Mouse (Mus musculus): ENCODE measurements around the gene Rasal2. TPM values are rescaled to one million over a fixed set of nuclear protein-coding genes. Genes with fewer than 3 reads are reported as not detected.
A peak's percentile ranks its signal among the peaks of the same experiment; 100 is the strongest.

Gene Rasal2
- polyA plus RNA-seq, 1 experiment from 2014 or later: 45.1 TPM

DNA sequence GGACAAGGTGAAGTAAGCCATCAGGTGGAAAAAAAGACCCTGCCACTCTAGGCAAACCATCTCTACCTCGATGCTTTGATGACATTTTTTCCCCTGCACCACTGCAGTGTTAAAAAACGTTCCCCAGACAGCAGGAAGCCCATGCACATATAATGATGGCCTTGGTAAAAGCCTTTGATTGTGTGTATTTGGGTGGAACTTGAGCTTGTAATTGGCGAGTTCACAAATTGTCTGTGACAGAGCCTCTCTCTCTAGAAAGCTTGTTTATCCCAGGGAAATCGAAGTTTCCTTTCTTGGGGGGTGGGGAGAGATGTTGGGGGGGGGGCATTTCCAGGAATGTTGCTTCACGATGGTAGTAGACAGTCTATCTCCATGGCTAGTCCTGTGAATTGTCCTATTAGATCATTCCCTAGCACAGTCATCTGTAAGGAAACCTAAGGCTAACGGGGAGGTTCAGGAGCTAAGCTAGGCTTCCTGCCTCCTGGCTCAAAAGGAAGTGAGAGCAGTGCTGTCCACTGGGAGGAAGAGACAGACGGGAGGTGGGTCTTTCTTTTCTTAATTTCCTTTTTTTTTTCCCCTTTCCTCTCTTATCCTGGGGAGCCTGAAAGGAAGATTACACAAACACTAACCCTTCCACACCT lies 35.9 kb upstream of the Rasal2 start:
- H3K9me3 ChIP-seq: no peaks in the 10 kb centered on the region
- 30% methylated on average over 7 of the region's 7 CpGs for WGBS
- no peak overlapping the region for H3K27ac ChIP-seq
- H3K36me3 ChIP-seq: no peaks in the 10 kb centered on the region
- peaks cover 50% of the 10 kb centered on the region for H3K4me1 ChIP-seq (replicated peaks)
- H3K27me3 ChIP-seq: peaks cover 16% of the 10 kb centered on the region
- H3K9ac ChIP-seq: no peak overlapping the region
- H3K4me2 ChIP-seq: no peak overlapping the region
- no peak overlapping the region for H3K4me3 ChIP-seq
- ATAC-seq (ENCODE audit: low FRiP score): no peak

DNA sequence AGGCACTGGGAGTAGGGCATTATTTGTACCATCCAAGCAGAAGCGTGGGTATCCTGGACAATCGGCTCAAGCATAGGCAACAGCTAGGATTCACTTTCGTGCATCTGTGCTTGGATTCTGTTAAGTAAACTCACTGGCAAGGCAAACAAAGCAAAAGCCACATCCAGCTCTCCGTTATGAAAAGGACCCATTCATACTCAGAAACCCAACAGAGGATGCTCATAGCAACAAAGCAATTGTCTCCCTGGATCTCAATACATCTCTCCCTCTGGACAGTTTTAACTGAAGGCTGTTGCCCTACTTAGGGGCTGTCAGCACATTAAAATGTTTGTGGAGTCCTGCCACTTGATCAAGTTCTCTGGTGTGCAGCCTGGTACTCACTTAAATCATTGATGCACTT lies 34.7 kb upstream of the Rasal2 start:
- Histone ChIP-seq H3K27me3 (peaks cover 16% of the 10 kb centered on the region), H3K4me2 (no peak overlapping the region), H3K4me3 (no peak overlapping the region), H3K27ac (no peak overlapping the region), H3K4me1 (replicated peaks) (peaks cover 49% of the 10 kb centered on the region), H3K9me3 (no peaks in the 10 kb centered on the region), H3K9ac (no peak overlapping the region), H3K36me3 (no peaks in the 10 kb centered on the region)
- no peak for ATAC-seq (ENCODE audit: low FRiP score)
- WGBS: 25% methylated on average over 4 of the region's 4 CpGs

DNA sequence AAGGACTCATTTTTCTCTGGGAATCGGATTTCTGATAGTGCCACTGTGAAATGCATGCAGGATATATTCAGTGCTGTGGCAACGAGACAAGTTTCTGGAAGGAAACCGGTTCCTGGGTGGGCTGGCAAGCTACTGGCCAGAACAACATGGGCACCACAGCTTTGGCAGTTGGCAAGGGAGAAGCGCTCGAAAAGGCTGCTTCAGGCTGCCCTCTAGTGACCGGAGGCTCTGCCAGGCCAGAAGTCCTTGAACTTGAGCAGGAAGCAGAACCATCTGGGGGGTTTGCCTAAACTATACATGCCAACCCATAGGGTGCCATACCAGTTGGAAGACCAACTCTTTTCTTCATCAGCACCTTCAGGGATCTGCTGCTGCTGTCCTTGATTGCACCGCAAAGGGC lies 33.9 kb upstream of the Rasal2 start:
- Histone ChIP-seq H3K4me2 (no peak overlapping the region), H3K9ac (no peak overlapping the region), H3K27me3 (peaks cover 16% of the 10 kb centered on the region), H3K4me3 (no peak overlapping the region), H3K36me3 (no peaks in the 10 kb centered on the region), H3K4me1 (replicated peaks) (peaks cover 53% of the 10 kb centered on the region), H3K9me3 (no peaks in the 10 kb centered on the region), H3K27ac (no peak overlapping the region)
- ATAC-seq (ENCODE audit: low FRiP score): no peak
- WGBS: 71% methylated on average over 7 of the region's 7 CpGs

DNA sequence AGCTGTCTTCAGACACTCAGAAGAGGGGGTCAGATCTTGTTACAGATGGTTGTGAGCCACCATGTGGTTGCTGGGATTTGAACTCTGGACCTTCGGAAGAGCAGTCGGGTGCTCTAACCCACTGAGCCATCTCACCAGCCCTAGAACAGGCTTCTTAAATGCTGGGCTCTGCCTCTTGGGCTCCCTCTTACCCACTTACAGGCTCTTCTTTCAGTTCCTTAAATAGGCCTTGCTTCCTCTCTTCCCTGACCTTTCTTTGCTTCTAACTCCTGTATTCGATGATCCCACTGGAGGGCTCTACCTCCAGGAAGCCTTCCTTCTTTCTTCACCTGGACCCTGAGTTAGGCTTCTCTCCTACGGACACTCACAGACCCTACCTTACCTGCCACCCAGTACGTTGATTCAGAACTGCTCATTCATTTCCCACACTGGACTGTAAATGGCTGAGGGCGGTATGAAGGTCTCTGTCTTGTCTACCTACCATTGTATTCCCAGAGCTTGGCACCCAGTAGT lies 33.1 kb upstream of the Rasal2 start:
- H3K27me3 ChIP-seq: peaks cover 11% of the 10 kb centered on the region
- no peak overlapping the region for H3K4me2 ChIP-seq
- H3K4me3 ChIP-seq: no peak overlapping the region
- no peak for ATAC-seq (ENCODE audit: low FRiP score)
- no peaks in the 10 kb centered on the region for H3K36me3 ChIP-seq
- H3K9me3 ChIP-seq: no peaks in the 10 kb centered on the region
- 94% methylated on average over 6 of the region's 6 CpGs for WGBS
- H3K27ac ChIP-seq: no peak overlapping the region
- H3K9ac ChIP-seq: no peak overlapping the region
- peaks cover 54% of the 10 kb centered on the region for H3K4me1 ChIP-seq (replicated peaks)

DNA sequence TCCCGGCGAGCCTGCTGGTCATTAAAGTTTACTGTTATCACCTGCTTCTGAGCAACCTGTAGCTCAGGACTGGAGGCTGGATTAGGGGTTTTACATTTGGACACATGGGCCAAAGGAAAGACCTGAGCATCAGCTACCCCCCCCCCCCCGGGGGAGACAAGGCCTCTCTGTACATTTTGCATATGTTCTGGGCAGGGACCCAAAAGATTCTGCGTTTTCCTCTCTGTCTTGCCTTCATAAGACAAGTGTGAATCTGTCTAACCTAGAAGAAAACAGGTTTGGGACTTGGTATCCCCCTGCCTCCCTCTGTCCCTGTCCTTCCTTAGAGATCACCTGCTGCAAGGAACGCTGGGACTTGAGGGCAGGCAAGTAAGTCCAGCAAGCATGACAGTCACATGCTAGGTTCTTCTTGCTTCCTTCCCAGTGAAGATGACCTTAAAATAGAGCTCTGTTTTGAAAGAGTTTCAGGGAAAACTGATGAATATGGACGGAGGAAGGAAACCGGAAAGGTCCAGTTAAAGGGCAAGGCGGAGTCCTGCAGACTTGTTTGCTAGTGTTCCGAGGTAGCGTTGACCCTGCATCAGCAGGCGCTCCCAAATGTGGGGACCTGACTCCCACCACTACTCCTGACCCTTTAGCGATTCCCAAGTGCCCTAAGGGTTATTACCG lies 32.4 kb upstream of the Rasal2 start:
- Histone ChIP-seq H3K4me3 (no peak overlapping the region), H3K9ac (no peak overlapping the region), H3K27me3 (peaks cover 10% of the 10 kb centered on the region; the same call in 1 of the 2 replicates), H3K9me3 (no peaks in the 10 kb centered on the region), H3K4me1 (replicated peaks) (peaks cover 54% of the 10 kb centered on the region), H3K27ac (no peak overlapping the region), H3K4me2 (no peak overlapping the region), H3K36me3 (no peaks in the 10 kb centered on the region)
- 70% methylated on average over 13 of the region's 13 CpGs for WGBS
- ATAC-seq (ENCODE audit: low FRiP score): no peak

DNA sequence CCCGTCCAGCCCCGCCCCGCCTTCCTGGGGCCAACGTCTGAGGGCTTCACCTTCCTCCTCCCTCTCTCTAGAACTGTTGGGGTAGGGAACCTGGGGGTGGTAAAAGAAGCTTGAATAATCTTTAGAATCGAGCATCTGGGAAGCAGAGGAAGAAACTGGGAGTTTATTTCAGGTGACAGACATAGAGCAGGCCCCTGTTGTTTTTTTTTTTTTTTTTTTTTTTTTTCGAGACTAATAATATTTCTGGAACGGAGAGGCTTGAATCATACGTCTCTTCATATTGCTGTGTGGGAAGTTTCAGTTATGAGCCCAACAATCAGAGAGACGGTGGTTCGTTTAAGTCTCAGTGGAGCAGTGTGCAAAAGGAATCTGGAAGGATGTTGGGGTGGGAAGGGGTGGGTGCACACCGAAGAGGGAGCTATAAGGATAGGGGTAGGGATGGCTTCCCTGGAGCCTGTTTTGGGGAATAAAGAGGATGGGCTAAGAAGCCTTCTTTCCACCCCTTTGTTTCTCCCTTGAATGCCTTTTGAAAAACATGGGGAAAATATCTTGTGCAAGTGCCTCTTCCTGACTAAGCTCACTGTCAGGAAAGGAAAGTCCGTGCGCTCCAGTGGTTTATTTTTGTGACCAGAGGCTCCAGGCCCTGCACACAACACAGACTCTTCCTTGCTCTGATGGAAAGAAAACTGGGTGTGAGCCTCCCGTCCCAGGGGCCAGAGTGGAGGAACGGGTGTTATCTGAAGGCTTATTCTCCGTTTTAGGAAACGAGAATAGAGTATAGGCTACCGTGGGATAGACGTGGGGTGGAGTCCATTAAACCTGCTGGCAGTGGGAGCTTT lies 31.5 kb upstream of the Rasal2 start:
- peak overlapping the region; percentile 66 for H3K27ac ChIP-seq
- no peaks in the 10 kb centered on the region for H3K9me3 ChIP-seq
- peak overlapping the region; percentile 24; the same call in 1 of the 2 replicates for H3K9ac ChIP-seq
- peak overlapping the region; percentile 31; the same call in 1 of the 2 replicates for H3K4me2 ChIP-seq
- 0 out of 2 replicates have a peak, but pooled peaks cover 4% of the 10 kb centered on the region for H3K27me3 ChIP-seq
- no peak for ATAC-seq (ENCODE audit: low FRiP score)
- H3K4me3 ChIP-seq: no peak overlapping the region
- no peaks in the 10 kb centered on the region for H3K36me3 ChIP-seq
- peaks cover 57% of the 10 kb centered on the region for H3K4me1 ChIP-seq (replicated peaks)
- 23% methylated on average over 19 of the region's 19 CpGs for WGBS

DNA sequence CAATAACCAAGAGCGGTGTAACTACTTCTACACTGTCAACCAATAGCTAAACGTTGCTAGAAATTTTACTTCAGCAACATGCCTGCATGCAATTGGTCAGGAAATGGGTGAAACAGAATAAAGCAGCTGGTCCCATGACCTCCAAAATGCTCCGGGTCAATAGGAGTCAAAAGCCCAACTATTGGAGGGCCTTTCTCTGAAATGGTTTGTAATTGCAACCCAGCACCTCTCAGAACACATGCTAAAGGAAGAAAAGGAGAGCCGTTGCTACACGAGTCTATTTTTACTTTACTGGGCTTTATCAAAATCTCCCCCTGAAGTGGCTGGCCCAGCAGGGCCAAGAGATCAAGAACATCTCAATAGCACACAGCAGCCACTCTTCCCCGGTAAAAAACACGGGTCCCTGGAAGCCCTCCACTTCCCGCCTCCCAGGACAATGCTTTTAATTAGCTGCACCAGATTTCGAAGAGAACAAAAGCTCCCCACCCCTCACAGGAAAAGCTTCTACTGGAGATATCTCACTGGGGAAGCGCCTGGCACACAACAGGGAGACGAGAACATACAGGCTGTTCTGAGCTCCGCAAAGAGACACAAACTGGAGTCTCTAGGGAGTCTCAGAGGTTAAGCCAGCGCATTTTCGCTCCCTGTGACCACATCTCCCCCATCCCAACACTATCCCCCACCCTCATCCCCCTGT lies 30.8 kb upstream of the Rasal2 start:
- 10% methylated on average over 14 of the region's 14 CpGs for WGBS
- Histone ChIP-seq H3K27ac (peak overlapping the region; percentile 66), H3K4me2 (peak overlapping the region; percentile 31; the same call in 1 of the 2 replicates), H3K9ac (peak overlapping the region; percentile 24; the same call in 1 of the 2 replicates), H3K4me3 (no peak overlapping the region), H3K27me3 (no peaks in the 10 kb centered on the region), H3K4me1 (replicated peaks) (peaks cover 53% of the 10 kb centered on the region), H3K36me3 (no peaks in the 10 kb centered on the region), H3K9me3 (no peaks in the 10 kb centered on the region)
- no peak for ATAC-seq (ENCODE audit: low FRiP score)

DNA sequence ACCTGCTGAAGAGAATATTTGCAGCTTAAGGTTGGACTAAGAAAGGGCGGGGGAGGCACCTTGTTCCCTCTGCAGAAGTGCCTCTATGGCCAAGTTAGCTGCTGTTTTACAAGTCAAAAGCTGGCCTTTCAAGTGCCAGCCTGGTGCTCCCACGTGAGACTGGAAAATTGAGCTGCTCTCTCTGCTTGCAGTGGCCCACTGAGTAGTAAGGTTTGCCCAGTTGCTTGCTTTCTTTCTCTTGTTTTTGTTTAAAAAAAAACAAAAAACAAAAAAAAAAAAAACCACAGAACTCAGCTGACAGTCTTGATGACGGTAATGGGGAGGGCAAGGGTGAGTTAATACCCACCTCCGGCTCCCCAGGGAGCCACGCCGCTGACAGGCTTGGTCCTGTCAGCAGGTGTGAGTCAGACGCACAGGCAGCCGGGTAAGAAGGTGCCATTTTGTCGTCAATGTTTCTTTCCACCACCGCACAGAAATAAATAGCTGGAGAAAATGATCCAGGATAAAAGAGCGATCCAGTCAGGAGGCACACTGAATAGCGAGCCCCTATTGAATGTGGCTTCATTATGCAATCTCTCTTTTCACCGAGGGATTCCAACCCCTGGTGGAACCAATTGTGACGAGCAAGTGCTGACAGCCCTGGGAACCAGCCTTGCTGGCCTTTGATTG lies 27.7 kb upstream of the Rasal2 start:
- peak; percentile 75 for ATAC-seq (ENCODE audit: low FRiP score)
- WGBS: 4% methylated on average over 14 of the region's 14 CpGs
- Histone ChIP-seq H3K36me3 (no peaks in the 10 kb centered on the region), H3K9ac (peak overlapping the region; percentile 19; the same call in 1 of the 2 replicates), H3K4me1 (replicated peaks) (peaks cover 40% of the 10 kb centered on the region), H3K4me2 (peak overlapping the region; percentile 44), H3K27me3 (no peaks in the 10 kb centered on the region), H3K9me3 (no peaks in the 10 kb centered on the region), H3K27ac (peak overlapping the region; percentile 77), H3K4me3 (peak overlapping the region; percentile 20)

DNA sequence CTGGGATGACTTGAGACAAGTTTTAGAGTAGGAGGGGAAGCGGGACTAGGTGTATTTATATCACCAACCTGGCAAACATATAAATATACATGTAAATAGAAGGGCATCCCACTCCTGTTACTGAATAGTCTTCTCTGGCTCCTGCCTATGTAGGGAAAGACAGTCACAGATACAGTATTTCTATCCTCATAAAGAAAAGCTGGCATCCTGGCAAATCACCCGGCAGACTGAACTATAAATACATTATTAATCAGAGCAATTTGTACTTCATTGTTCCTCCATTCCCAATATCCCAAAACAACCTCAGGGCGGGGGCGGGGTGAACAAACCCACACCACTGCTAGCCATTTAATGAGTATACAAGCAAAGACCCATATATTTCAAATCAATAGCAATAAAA lies 26.7 kb upstream of the Rasal2 start:
- Histone ChIP-seq H3K4me1 (replicated peaks) (peaks cover 36% of the 10 kb centered on the region), H3K27ac (peak overlapping the region; percentile 77; the same call in 1 of the 2 replicates), H3K9ac (no peak overlapping the region), H3K4me3 (no peak overlapping the region), H3K27me3 (no peaks in the 10 kb centered on the region), H3K4me2 (no peak overlapping the region), H3K9me3 (no peaks in the 10 kb centered on the region), H3K36me3 (no peaks in the 10 kb centered on the region)
- WGBS: 75% methylated on average over 4 of the region's 4 CpGs
- ATAC-seq (ENCODE audit: low FRiP score): no peak

DNA sequence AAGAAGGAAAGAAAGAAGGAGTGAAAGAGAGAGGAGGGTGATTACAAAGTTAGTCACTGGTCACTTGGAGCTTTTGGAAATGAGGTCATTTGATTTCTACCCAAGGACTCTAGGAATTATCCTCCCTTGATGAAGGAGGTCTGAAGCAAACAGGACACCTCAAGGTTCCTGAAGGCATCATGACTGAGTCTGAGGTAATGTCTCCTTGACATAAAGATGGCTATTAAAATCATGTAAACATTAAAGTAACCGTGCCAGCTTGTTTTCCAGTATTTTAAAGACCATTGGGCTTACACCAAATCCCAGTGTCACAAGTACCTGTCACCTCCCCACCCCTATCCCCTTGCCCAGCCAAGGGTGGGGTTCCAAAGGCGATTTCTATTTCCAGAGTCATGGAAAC lies 25.9 kb upstream of the Rasal2 start:
- Histone ChIP-seq H3K36me3 (no peaks in the 10 kb centered on the region), H3K27ac (no peak overlapping the region), H3K4me2 (no peak overlapping the region), H3K9me3 (no peaks in the 10 kb centered on the region), H3K27me3 (no peaks in the 10 kb centered on the region), H3K9ac (no peak overlapping the region), H3K4me1 (replicated peaks) (peaks cover 29% of the 10 kb centered on the region), H3K4me3 (no peak overlapping the region)
- 95% methylated on average over 2 of the region's 2 CpGs for WGBS
- ATAC-seq (ENCODE audit: low FRiP score): no peak

DNA sequence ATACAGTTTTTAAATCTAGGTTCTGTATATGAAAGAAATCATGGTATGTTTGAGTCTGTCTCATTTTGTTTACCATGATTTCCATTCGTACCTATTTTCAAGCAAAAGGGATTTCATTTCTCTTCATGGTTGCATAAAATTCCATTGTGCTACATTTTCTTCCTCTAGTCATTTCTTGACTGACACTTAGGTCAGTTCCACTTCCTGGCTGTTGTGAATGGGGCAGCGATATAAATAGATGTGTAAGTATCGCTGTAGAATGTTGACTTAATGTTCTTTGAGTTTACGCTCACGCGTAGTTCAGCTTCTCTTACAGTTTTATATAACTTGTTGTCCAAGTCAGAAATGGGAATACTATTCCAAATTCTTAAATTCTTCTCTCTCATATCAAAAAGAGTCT lies 23.5 kb upstream of the Rasal2 start:
- ATAC-seq (ENCODE audit: low FRiP score): no peak
- H3K27ac ChIP-seq: no peak overlapping the region
- peaks cover 19% of the 10 kb centered on the region for H3K4me1 ChIP-seq (replicated peaks)
- no peak overlapping the region for H3K4me3 ChIP-seq
- H3K9ac ChIP-seq: no peak overlapping the region
- no peaks in the 10 kb centered on the region for H3K27me3 ChIP-seq
- 92% methylated on average over 6 of the region's 6 CpGs for WGBS
- H3K4me2 ChIP-seq: no peak overlapping the region
- no peaks in the 10 kb centered on the region for H3K36me3 ChIP-seq
- no peaks in the 10 kb centered on the region for H3K9me3 ChIP-seq

All from hindbrain, embryonic 13.5 days (tissue).